Mouse (Mus musculus) C2C12 (cell line): ENCODE data around the gene Tet3. TPM values are rescaled to one million over a fixed set of nuclear protein-coding genes. Genes with fewer than 3 reads are reported as not detected.

Experiments used
- H3K27me3 ChIP-seq: one replicate; pipeline ENCODE4 v1.6.1; 2011; ENCODE audit not compliant: control insufficient read depth, insufficient read depth, insufficient read length
- H3K36me3 ChIP-seq: one replicate; pipeline ENCODE4 v1.6.1; 2011; ENCODE audit not compliant: control insufficient read depth, insufficient read depth
- H3K4me3 ChIP-seq: one replicate; pipeline ENCODE4 v1.5.1; 2011; ENCODE audit warnings: mild to moderate bottlenecking, control low read depth; ENCODE audit not compliant: poor library complexity, insufficient read depth, severe bottlenecking
- H3K79me2 ChIP-seq: one replicate; pipeline ENCODE4 v1.6.1; 2011; ENCODE audit not compliant: control insufficient read depth, insufficient read depth
- H3K79me3 ChIP-seq: one replicate; pipeline ENCODE4 v1.6.1; 2011; ENCODE audit warnings: low read depth, control low read depth
- H3ac ChIP-seq: one replicate; pipeline ENCODE3; 2011; ENCODE audit warnings: low read depth; ENCODE audit not compliant: control insufficient read depth, insufficient read length
- CEBPB ChIP-seq: IDR thresholded peaks from one replicate; pipeline ENCODE4 v1.6.1; 2011; ENCODE audit warnings: low read depth, mild to moderate bottlenecking, control low read depth, moderate library complexity
- CTCF ChIP-seq: IDR thresholded peaks from one replicate; pipeline ENCODE4 v1.5.1; 2011; ENCODE audit not compliant: control insufficient read depth, insufficient read depth, insufficient read length
- FOSL1 ChIP-seq: IDR thresholded peaks from one replicate; pipeline ENCODE4 v1.8.0; 2011; ENCODE audit warnings: mild to moderate bottlenecking, low read length; ENCODE audit not compliant: poor library complexity, insufficient read depth, severe bottlenecking
- MAX ChIP-seq: IDR thresholded peaks from one replicate; pipeline ENCODE4 v1.6.1; 2011; ENCODE audit warnings: mild to moderate bottlenecking, control low read depth
- MYOD1 ChIP-seq: IDR thresholded peaks from one replicate; pipeline ENCODE4 v1.6.1; 2011; ENCODE audit warnings: low read depth; ENCODE audit not compliant: control insufficient read depth, insufficient read length
- MYOG ChIP-seq: IDR thresholded peaks from one replicate; pipeline ENCODE4 v1.6.1; 2011; ENCODE audit not compliant: control insufficient read depth, insufficient read length; ENCODE audit errors: extremely low read depth
- USF1 ChIP-seq: IDR thresholded peaks from one replicate; pipeline ENCODE4 v1.6.1; 2011; ENCODE audit warnings: low read depth, mild to moderate bottlenecking, control low read depth, moderate library complexity
- microRNA-seq: library from miRNA; unstranded; fragments of <30 nt; microRNA quantifications from one replicate; pipeline ENCODE4, GENCODE M21; 2019; ENCODE audit warnings: borderline microRNAs expressed
- polyA plus RNA-seq: library from polyadenylated mRNA; unstranded; fragments of >200 nt; fragmentation: generic; extraction: Trizol; gene quantifications from one replicate; pipeline ENCODE4 v1.2.1, GENCODE M21; 2012; ENCODE audit warnings: missing spikeins

The Tet3 gene
- polyA plus RNA-seq, 1 experiment = 6.0 TPM

DNA sequence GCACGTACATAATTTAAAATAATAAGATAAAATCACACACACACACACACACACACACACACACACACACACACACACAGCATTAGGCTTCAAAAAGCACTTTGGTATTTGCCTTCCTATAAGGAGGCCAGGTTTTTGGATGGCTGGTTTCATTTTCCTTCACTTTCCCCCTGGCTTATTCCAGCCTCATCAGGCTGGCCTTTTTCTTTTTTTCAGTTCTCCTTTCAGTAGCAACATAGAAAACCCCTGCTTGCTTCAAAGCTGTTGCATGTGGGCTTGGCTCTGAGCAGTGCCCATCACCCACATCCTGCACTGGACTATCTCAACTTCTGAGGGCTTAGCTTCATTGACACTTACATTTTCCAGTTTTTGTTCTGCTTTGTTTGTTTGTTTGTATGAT is 137.0 kb downstream of the Tet3 start:
- TF ChIP-seq FOSL1 (no peak), CTCF (no peak)

DNA sequence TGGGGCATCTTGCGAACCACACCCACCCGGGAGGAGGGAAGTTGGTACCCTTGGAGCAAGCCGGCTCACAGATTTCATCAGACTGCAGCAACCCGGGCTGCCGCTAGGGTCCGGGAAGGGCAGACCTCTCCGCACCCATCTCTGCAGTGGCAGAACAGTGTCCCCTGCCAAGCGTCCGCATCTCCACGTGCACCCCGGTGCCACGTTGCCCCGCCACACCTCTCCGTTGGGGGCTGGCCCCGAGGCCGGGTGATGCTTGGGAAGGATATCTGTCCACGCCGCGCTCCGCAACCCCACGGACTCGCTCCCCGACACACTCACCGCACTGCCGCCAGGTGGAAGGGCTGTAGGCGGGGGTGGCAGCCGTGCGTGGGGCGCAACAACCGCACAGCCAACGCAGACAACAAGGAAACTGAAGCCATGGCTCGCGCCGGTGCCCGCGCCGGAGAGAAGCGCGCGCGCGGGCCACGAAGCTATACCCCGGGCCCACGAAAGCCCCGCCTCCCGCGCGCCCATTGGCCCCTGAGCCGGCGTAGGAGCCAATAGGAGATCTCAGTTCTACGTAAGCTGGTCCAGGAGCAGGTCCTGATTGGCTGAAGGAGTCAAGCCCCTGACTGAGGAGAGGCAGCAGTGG is 141.7 kb downstream of the Tet3 start:
- Histone ChIP-seq H3K79me2 (peaks cover 45% of the 10 kb centered on the region), H3K79me3 (peaks cover 36% of the 10 kb centered on the region), H3K4me3 (peak overlapping the region; percentile 80), H3K36me3 (peaks cover 21% of the 10 kb centered on the region), H3ac (peak overlapping the region; percentile 96), H3K27me3 (no peaks in the 10 kb centered on the region)
- TF ChIP-seq MYOD1 (no peak), CTCF (peak; percentile 63), CEBPB (peak; percentile 57), USF1 (no peak), MAX (peak; percentile 95), MYOG (no peak), FOSL1 (no peak)

More for the DNA sequence above, 137.0 kb downstream of the Tet3 start:
- Histone ChIP-seq H3K36me3 (no peaks in the 10 kb centered on the region), H3K79me2 (peaks cover 13% of the 10 kb centered on the region), H3K4me3 (no peak overlapping the region), H3K27me3 (no peaks in the 10 kb centered on the region), H3ac (no peak overlapping the region), H3K79me3 (peaks cover 7% of the 10 kb centered on the region)

DNA sequence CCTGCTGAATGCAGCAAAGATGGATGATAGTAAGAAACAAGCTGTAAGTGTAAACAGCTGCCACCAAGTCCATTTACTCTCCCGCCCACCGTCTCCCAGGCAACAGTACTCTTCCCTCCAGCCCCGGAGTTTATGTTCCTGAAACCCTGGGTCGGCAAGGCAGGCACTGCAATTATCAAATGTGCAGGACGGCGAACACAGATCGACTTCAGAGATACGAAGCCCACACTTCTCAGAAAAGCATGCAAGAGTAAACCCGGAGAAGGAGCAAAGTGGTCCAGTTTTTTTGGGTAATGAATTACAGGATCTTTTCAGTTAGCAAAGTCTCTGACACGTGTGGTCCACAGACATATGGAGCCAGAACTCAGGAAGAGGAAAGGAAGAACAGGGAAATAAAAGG is 142.9 kb downstream of the Tet3 start:
- peaks cover 45% of the 10 kb centered on the region for H3K79me2 ChIP-seq
- H3K4me3 ChIP-seq = peak overlapping the region; percentile 80
- H3K36me3 ChIP-seq = peaks cover 33% of the 10 kb centered on the region
- H3ac ChIP-seq = peak overlapping the region; percentile 59
- TF ChIP-seq USF1 (no peak), CEBPB (no peak), MYOD1 (no peak), MYOG (no peak)
- H3K79me3 ChIP-seq = peaks cover 38% of the 10 kb centered on the region
- no peaks in the 10 kb centered on the region for H3K27me3 ChIP-seq

DNA sequence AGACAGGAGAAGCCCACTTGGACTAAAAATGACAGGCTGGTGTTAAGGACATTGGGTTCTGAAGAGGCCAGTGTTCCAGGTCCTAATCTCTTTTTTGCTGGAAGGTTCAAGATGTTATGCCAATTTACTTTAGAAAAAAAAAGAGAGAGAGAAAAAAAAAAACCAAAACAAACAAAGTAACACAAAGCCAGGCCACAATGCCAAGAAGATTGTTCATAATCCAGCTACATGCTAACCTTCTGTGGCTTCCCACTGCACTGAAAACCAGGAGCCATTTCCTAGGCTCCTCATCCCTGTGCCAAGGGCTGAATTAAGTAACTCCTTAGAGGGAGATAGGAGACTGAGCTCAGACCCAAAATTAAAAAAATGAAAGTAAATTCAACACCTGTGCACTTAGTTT is 143.6 kb downstream of the Tet3 start:
- Histone ChIP-seq H3K27me3 (no peaks in the 10 kb centered on the region), H3ac (no peak overlapping the region), H3K36me3 (peaks cover 40% of the 10 kb centered on the region), H3K4me3 (no peak overlapping the region), H3K79me3 (peaks cover 40% of the 10 kb centered on the region), H3K79me2 (peaks cover 45% of the 10 kb centered on the region)
- no peak for TF ChIP-seq FOSL1
- no peak for TF ChIP-seq USF1
- no peak for TF ChIP-seq MAX
- no peak for TF ChIP-seq MYOG
- no peak for TF ChIP-seq CTCF
- TF ChIP-seq CEBPB = no peak
- TF ChIP-seq MYOD1 = no peak

DNA sequence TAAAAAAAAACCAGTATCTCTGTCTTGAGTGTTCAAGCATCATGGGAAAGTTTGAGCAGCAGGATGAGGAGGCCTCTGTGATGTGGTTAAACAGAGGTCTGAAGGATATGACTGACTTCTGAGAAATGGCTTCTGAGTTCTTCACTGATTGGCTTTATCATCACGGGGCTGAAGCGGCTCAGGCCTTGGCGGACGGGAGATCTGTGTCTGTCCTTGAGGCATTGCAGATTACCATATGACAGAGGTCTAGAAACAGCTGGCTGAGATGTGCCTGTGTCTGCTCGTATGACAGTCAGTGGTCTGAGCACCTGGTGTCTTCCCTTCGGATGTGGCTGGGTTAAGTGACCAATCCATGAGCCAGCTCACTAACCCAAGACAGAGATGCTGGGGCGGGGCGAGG is 146.4 kb downstream of the Tet3 start:
- H3K36me3 ChIP-seq = peaks cover 66% of the 10 kb centered on the region
- TF ChIP-seq FOSL1 (no peak), CTCF (no peak), CEBPB (no peak), MAX (no peak), MYOG (no peak), MYOD1 (no peak), USF1 (no peak)
- no peak overlapping the region for H3ac ChIP-seq
- H3K79me3 ChIP-seq = peaks cover 40% of the 10 kb centered on the region
- H3K27me3 ChIP-seq = no peaks in the 10 kb centered on the region
- peaks cover 45% of the 10 kb centered on the region for H3K79me2 ChIP-seq
- H3K4me3 ChIP-seq = no peak overlapping the region

Small RNA genes lying within 50 kb of the gene (microRNA-seq; reads per million reads assigned to microRNA genes)
- gene Mir6374 = not detected

Other genes starting within 250 kb of the Tet3 start
- 0.04 TPM for gene Slc4a5, start 239.3 kb downstream of the Tet3 start, polyA plus RNA-seq
- gene Mthfd2, start 133.2 kb downstream of the Tet3 start, polyA plus RNA-seq = 120 TPM
- gene Mob1a, start 133.1 kb downstream of the Tet3 start, polyA plus RNA-seq = 30.8 TPM
- gene Bola3, start 109.9 kb downstream of the Tet3 start, polyA plus RNA-seq = 111 TPM
- gene Dguok, start 47.9 kb upstream of the Tet3 start, polyA plus RNA-seq = 27.6 TPM
- 341 TPM for gene Actg2, start 77.2 kb upstream of the Tet3 start, polyA plus RNA-seq
- gene Stambp, start 113.6 kb upstream of the Tet3 start, polyA plus RNA-seq = 6.1 TPM
- gene Clec4f, start 197.1 kb upstream of the Tet3 start, polyA plus RNA-seq = not detected
- gene Cd207, start 218.8 kb upstream of the Tet3 start, polyA plus RNA-seq = not detected